Mouse (Mus musculus) ZHBTc4 (cell line): Measurements from ENCODE around the gene Atp6v0e2.

Source experiments
- DNase-seq: peaks from one replicate; pipeline ENCODE4 v3.0.0-alpha.2; 2011; ENCODE audit warnings: low read depth, low spot score

The Atp6v0e2 gene

DNA sequence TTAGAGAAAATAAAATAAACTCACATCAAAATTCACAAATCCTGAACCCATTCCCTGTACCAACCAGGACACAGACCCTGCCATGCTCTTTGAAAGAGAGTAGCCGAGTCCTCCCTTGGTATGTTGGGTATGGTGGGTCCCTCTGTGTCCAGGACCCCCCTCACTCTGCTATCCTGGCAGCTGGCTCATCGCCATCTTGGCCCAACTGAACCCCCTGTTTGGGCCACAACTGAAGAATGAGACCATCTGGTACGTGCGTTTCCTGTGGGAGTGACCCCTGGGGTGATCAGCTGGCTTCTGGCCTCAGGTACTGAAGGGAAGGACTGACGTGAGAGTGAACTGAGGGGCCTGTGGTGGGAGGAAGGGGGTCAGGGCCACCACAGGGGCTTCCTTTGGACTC lies 2.4 kb downstream of the Atp6v0e2 start:
- DNase-seq, result no peak

DNA sequence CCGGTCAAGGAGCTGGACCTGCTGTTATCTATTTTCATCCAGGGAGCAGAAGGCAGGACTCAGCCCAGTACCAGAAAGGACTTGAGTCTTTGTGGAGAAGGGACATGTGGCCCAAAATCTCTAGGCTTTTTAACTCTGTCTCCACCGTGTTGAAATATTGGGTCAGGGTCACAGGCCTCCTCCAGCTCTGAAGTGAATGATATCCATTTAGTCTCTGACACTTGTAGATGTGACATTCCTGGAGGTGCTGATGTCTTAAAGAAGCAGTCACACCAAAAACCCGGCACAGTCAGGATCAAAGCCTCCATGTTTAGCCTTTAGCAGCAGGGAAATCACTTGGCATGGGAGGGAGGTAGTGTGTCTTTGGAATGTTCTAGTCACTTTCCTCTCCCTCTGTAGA lies 3.3 kb downstream of the Atp6v0e2 start:
- DNase-seq, result no peak

DNA sequence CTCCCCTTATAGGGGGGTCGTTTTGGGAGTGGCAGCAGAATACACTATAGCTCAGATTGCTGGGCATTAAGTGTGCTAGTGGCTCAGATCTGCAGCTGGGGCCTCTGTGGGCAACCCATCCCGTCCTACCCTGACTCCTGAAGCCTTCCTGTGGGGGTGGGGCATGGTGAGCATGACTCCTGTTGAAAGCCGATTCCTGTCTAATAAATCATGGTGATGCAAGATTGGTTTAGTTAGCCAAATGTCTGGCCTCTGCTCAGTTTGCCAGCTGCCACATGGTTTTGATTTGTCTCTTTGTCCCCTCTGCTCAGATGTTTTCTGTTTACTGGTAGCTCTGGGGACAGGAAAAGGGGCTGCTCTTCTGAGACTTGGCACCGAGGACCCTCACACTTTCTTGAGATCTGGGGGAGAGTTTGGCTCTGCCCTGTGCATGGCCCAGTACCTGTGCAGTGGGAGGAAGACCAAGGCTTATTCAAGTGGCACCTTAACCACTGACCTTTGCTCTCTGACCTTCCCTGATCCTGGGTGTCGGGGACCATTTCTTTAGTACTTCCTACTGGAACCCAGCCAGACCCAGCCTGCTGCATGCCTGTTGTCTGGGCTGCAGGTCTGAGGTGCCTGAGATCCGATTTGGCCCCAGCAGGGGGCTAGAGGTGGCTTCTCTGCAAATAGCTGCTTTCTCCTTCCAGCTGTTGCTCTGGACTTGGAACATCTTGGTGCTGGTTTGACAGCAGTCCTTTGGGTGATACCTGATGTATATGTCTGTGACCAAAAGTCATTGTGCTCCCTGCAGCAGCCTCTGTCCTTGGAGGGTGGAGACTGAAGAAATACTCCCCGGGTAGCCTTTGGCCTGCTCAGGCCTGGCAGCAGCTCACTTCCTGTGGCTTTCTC lies 4.4 kb downstream of the Atp6v0e2 start:
- no peak for DNase-seq

DNA sequence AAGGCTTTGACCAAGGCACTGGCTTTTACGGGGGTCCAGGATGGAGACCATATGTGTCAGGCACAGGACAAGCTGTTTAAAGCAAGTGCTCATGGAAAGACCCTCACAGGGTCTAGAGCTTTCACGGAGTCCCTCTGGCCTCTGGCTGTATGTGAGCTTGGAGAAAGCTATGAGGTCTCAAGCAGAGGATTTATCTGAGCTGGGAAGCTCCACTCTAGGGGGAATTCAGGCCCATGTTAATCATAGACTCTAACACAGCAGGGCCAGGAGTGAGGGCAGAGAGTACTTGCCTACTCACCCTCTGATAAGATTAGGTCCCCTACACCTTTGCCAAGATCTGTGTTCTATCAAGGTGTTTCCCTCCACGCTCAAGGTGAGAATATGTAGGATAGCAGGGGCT lies 5.2 kb downstream of the Atp6v0e2 start:
- DNase-seq, result no peak

DNA sequence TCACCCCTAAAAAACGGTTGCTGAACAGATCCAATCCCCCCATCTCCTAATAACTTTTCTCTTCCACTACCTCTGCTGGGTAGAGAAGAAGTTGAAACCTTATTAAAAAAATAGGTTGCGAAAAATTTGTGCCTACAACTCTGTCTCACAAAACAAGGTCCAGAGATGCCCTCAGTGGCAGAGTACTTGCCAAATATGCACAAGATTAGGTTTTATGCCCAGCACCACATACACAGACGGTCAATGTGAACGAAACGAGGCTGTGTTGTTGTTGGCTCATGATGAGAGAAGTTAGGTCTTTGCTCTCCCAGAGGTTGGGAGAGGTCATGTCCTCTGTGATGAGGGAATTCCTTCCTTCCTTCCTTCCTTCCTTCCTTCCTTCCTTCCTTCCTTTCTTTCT lies 7.8 kb downstream of the Atp6v0e2 start:
- DNase-seq, result no peak

DNA sequence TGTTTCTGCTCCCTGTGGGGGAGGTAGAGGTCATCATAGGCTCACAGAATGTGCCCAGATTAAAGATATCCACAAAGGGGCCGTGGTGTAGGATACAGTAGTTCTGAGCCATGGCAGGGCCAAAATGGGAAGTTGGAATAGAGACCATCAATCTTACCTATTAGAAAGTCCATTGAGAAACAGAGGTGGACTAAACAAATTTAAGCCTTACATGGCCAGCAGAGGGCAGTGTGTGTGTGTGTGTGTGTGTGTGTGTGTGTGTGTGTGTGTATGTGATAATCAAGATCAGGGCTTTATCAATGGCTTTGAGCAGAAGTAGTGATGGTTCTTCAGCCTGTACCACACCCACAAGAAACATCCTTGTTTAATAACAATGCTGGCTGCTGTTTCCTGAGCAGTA lies 8.9 kb downstream of the Atp6v0e2 start:
- DNase-seq, result peak; percentile 51

DNA sequence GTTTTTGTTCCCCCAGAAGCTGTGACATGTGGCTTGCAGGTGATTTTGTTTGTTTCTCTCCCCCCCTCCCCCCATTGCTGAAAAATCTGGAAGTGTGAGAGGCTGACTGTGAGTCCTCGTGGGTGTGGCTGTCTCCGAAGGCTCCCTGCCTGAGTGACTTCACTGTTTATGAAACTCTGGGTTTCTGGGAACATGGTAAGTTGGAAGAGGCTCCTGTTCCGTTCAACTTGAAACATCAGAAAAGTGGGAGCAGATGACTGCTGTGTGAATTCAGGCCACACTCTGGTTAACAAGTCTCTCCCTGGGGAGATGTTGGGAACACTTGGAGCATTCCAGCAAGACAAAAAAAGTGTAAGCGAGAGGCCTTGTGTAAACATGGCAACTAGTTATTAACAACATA lies 9.4 kb downstream of the Atp6v0e2 start:
- DNase-seq, result no peak

DNA sequence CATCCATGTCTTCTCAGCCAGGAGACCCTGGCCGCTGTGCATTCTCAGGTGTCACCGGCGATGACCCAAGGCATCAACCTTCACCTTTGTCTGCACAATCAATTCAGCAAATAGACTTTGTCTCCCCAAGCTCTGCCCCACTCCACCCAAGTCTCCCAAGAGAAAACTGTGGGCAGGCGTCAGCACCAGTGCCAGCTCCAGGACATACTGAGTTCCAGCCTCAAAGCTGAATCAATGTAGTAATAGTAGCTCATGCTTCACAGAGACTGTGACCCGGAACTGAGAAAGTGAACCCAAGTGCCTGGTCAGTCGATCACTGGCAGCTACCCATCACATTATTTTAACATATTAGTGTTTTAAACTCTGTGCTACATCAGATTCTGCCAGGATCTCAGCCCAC lies 10.9 kb downstream of the Atp6v0e2 start:
- DNase-seq, result no peak

DNA sequence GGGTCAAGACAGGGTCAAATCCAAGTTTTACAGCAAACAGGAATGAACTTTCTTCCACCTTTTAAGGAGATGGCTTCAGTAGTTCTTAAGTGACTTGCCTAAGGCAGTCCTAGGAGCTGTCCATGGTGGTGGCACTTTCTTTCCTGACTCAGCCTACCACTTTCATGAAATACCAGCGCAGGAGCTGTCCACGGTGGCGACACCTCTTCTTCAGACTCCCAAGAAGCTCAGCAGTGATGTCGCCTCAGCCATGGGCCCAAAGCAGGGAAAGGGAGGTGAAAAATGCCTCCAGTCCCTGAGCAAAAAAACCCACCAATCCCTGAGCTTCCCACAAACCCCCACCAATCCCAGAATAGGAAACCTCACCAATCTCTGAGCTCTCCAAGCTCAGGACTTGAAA lies 15.5 kb downstream of the Atp6v0e2 start:
- DNase-seq, result peak; percentile 96

DNA sequence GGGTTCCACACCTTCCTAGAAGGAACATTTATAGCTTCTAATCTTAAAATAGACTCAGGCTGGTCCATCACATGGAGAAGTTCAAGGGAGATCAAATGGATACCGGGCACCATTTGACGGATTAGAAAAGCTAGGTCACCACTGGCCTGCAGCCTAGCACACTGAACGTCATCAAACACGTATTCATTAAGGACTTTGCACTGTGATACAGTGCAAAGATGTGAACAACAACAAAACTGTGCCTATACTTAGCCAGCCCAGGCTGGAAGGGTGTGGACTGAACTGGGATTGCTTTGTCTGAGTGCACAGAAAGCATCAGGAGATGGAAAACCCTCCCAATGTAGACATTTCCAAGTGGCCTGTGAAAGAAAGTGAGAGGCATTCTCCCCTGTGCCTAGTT lies 16.4 kb downstream of the Atp6v0e2 start:
- no peak for DNase-seq

DNA sequence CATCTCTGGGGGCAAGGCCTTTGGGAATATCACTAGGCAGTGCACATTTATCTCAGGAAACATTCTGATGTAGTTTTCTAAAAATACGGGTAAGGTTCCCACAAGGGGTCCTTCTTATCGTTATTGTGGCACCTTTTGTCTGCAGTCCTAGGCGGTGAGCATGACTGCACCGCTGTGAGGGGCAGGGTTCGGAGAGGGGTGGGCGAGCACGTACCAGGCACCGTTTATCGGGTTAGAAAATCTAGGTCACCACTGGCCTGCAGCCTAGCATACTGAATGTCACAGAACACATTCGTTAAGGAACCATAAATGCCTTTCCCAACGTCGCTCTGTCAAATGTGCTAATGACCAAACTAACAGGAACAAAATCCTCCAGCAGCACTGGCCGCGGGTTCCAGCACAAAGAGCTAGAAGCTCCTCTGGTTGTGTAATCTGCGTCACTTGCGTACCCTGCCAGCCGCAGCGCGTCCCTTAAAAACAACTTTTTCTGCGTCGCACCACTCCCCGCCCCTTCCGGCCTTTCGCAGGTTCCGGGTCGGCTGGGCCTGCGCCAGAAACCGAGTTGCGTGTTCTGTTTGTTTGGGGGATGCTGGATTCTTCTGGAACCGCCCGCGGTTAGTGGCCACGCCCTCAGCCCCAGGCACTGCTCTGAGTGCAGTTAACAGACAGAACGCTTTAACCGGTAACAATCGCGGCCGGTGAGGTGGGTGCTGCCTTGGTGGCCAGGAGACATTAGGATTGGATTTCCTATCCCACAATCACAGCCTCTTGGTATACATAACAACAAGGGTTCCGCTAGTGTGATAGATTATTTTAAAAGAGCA lies 17.1 kb downstream of the Atp6v0e2 start, which contains the start of gene Lrrc61:
Lrrc61 (plus strand) TSS at position 517 of the 824 bp plus-strand sequence.
- DNase-seq, result peak; percentile 97

DNA sequence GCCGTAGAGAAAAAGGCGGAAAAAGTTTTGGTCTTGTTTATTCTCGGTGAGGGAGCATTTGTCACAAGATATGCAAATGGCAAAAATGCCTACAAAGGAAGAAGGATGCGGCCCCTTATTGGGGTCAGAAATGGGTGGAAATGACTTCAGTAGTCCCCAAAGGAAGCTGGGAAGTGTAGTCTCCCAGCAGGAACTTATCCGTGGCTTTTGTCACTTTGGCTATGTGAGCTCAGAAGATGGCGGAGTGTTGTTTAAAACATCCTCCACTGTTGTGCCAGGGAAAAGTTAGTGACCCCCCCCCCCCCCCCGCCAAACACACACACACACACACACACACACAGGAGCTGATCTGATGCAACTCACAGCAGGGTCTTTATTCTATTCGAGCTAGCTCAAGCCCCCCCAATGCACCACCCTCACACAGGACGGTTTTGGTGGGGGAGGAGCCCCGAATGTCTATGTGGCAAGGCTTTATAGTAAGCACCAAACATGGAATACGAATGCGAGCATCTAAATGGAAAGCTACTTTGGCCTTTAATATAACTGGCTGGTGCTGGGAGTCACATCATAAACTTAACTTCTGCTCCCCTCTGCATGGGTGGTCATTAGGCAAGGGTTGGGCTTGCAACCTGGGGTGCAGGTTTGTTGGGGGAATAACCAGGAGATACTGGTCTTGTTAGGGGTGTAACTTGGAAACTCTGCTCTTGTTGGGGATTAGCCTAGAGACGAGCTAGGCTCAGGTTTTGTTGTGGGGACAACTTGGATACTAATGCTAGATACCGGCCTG lies 17.9 kb downstream of the Atp6v0e2 start:
- no peak for DNase-seq

DNA sequence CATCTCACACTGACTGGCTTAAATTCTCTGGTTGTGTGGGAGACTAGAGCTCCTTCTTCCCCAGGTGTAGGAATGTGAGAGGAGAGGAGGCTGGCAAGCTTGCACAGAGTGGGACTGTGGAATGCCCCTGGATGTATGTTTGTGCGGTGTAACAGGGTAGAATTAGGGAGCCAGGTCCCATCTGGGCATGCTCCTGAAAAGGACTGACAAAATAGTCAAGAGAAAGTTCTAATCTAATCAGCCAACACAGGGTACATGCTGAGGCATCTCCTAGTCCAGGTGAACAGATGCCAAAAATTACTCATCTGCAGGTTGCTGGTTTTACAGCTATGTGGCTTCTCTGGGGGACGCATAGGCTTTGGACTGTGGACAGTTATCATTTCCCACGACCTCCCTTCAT lies 18.5 kb downstream of the Atp6v0e2 start:
- no peak for DNase-seq

DNA sequence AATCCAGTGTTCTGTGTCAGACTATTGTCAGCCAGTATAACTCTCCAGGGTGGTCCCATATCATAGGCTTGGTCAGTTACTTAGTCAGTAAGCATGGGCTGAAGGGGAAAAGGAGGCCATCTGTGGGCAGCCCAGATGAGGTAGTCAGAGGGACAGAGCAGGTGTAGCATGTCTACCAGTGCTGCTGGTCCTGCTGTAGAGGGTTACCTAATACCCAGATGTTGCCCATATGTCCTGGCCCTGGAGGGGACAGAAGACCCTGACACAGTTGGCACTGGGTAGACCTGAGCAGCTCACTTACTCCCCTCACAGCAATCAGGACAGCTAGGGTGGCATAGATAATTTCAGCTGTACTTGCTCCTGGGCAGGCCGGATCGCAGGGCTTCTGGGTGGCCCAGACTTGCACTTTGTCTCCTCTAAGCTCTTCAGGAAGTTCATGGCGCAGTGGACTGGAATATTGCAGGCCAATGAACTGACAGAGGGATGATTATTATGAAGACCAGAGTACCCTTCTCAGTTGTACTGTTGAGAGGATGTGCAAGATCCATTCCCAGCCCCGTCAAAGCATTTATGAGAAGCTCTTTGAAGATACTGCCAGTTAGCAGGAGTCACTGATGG lies 28.4 kb downstream of the Atp6v0e2 start:
- no peak for DNase-seq

DNA sequence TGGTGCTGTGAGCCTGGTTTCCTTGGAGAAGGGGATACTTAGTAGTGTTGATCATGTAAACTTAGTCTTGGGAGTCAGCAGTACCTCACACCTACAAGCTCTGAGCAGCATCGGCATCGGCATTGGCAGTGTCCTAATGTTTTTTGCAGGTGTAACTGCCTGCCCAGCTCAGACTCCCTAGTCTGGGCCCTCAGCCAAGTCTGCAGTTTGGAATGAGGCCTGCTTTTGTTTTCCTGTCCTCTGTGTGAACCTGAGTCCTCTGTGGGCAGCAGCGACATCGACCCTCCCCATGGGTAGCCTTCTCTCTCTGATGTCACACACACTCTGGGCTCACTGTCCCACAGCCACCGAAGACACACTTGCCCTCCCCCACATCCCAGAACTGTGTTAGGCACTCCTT lies 28.9 kb downstream of the Atp6v0e2 start:
- DNase-seq, result no peak

DNA sequence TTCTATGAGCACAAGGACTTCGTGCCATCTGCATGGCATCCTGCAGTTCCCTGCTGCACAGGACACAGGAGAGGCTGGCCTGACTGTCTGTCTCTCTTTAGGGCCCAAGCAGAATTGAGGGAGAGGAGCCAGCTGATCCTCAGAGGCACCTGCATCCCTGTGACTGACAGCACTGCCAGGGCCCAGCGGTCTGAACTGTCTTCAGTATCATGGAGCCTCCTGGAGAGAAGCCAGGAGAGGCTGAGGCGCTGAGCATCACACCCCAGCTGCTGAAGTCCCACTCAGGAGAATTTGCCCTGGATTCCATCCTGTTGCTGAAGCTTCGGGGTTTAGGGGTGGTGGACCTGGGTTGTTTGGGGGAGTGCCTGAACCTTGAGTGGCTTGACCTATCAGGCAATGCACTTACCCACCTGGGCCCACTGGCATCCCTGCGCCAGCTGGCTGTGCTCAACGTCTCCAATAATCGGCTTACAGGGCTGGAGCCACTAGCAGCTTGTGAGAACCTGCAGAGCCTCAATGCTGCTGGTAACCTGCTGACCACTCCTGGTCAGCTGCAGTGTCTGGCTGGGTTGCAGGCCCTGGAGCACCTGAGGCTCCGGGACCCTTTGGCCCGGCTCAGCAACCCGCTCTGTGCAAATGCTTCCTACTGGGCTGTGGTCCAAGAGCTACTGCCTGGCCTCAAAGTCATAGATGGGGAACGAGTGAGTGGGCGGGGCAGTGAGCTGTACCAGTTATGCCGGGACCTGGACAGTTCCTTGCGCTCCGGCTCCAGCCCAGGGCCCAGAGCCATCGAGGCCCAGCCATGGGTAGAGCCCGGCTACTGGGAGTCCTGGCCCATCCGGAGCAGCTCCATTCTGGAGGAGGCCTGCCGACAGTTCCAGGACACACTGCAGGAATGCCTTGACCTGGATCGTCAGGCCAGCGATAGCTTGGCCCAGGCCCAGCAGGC lies 30.9 kb downstream of the Atp6v0e2 start:
- DNase-seq, result no peak

DNA sequence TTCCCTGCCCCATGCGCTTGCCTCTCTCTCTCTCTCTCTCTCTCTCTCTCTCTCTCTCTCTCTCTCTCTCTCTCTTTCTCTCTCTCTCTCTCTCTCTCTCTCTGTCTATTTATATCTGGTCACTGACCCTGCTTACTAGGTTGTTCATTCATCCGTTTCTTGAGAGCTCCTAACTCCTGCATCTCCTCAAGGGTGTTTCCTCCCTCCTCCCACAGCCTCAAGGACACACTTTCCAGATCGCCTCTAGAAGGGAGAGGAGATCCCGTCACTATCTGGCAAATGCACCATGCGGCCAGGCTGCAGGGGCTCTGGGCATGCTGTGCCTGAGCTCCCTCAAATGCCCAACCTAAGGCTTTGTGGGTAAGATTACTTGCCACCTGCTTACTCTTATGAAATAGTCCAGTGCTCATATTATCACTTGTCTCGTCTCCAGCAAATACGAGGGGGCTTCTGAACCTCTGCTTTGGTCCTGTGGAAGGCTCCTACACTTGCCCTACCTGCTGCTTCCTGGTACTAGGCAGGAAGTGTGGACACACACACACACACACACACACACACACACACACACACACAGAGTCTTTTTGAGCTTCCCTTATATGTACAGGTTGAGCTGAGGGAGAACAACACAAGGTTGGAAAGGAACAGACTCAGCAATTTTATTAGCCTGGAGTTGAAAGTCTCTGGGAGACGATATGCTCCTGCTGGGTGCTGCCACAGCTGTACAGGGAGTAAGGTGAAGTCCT lies 31.8 kb downstream of the Atp6v0e2 start:
- no peak for DNase-seq

DNA sequence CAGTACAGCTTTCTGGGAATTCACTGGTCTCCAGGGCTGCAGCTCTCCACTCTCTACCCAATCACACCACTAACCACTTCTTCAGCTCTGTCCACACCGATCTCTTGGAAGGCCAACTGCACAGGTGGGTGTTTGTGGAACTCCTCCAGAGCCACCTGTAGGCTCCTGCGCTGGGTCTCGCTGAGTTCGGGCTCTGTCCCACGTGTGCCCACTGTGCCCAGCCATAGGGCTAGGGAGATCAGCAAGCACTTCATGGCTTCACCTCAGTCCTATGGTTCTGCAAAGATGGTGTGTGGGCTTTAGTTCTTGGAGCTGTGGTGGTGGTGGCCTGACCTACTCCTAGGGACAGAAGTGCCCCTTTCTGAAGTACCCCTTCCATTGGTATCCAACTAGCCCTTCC lies 34.6 kb downstream of the Atp6v0e2 start:
- no peak for DNase-seq

DNA sequence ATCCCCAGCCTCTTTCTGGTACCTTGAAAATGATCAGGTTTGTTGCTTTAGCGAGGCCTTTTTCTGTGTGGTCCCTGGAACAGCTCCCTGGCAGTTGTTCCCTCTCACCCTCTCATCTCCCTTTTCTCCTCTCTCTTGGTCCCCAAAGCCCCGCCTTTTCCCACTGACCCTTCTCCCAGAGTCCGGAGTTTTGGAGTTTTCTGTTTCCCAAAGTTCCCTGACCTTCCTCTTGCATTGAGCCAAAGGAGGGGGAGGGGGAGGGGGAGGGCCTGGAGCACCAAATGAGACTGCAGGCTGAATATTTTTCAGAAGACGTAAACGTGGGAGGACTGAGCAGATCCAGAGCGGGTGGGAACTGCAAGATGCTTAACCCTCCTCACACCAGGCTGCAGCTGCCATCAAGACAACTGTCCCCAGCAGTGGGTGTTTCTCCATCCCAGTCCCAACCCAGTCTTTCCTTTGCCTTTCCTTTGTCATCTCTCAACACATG lies 35.2 kb downstream of the Atp6v0e2 start, which contains the start of gene Rarres2:
Rarres2 (minus strand) TSS at position 218 of the 490 bp plus-strand sequence.
- DNase-seq, result no peak
